Mouse (Mus musculus): ENCODE measurements around the gene Gda. TPM values are rescaled to one million over a fixed set of nuclear protein-coding genes. Genes with fewer than 3 reads are reported as not detected.

Gda gene
- total and polyA plus RNA-seq, 3 experiments = not detected

DNA sequence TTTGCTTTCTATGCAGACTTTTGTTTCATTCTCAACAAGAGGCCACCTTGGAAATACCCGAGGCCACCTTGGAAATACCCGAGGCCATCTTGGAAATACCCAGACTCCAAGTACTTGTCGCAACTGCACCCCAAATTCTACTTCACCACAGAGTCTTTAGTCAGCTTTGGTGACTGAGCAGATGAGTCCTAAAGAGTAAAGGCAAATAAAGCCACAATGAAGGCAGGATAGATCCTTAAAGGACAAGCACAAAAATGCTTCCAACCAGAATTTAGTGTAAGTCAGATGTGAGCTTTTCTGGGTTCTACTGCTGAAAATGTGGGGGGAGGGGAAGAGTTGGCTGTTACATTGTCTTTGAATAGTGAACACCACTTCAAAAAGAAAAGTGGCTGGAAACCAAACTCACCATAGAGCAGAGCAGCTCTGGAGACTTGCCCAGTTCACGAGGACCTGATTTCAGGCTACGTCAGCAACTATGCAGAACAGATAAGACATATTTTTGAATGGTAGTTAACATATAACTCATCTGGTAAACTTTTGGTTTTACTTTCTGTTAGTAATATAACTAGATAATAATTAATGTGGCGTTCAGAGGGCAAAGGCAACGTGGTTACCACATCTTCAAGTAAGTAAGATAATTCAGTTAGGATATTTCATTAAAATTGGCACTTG lies 34.5 kb upstream of the Gda start (continued):
- TF ChIP-seq POLR2AphosphoS2 (IDR thresholded peaks at IDR 0.05; ENCODE audit: low read depth, low read length) (no peak; the same call in 1 of the 2 replicates), IRF4 (IDR thresholded peaks at IDR 0.05; ENCODE audit: low read depth, low read length) (peak; percentile 50; the same call in 1 of the 2 replicates), HCFC1 (IDR thresholded peaks at IDR 0.05; ENCODE audit: low read depth, low read length) (no peak; the same call in 1 of the 2 replicates), SMC3 (IDR thresholded peaks at IDR 0.05; ENCODE audit: low read depth, low read length) (no peak), CHD2 (IDR thresholded peaks at IDR 0.05; ENCODE audit: low read length) (peak; percentile 84), POLR2A (IDR thresholded peaks at IDR 0.05; ENCODE audit: low read depth, low read length) (peak; percentile 45; the same call in 1 of the 2 replicates), UBTF (IDR thresholded peaks at IDR 0.05; ENCODE audit: low read depth, low read length) (no peak), MXI1 (IDR thresholded peaks at IDR 0.05; ENCODE audit: low read depth, low read length) (no peak), MEF2A (IDR thresholded peaks at IDR 0.05; ENCODE audit: borderline replicate concordance, low read depth, low read length) (no peak), CHD1 (IDR thresholded peaks at IDR 0.05; ENCODE audit: low read depth, low read length) (no peak), USF1 (IDR thresholded peaks at IDR 0.05; ENCODE audit: low read depth, low read length) (no peak), ELF1 (IDR thresholded peaks at IDR 0.05; ENCODE audit: low read depth, low read length) (no peak; the same call in 1 of the 2 replicates), NRF1 (IDR thresholded peaks at IDR 0.05; ENCODE audit: low read depth, low read length) (no peak)

DNA sequence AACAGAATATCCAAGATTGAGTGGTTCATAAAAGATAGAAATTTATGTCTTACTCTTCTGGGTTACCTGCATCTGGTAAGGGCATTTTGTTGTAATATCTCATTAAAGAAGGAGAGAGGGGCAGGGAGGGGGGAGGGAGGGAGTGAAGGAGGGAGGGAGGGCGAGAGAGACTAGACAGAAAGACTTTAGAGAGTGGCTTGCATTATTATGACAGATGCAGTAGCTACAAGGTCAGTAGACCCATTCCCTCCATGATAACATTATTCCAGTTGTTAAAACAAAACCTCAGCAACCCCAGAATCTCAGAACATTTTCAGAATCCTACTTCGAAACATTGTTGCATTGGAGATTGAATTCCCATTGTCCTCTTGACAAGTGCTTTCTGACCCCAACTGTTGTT lies 33.9 kb upstream of the Gda start:
- in situ Hi-C loops (cut with MboI; ENCODE audit: low pct_ligation_motif_present, low pct_unique_long_range_greater_than_20kb, low sequenced_read_pairs) = loop anchor here (10.0 kb wide), 1 partner anchor 132 kb away; no protein-coding TSS in a partner anchor
- Histone ChIP-seq H3K36me3 (replicated peaks in 1 of 2; ENCODE audit: control insufficient read depth in 1 of 2, insufficient read depth in 1 of 2, low read length in 1 of 2) (no peaks in the 10 kb centered on the region), H3K79me2 (replicated peaks; ENCODE audit: control insufficient read depth, extremely low read depth, insufficient read depth, poor library complexity, severe bottlenecking) (no peaks in the 10 kb centered on the region), H3K4me1 (ENCODE audit: control insufficient read depth in 1 of 2, insufficient read depth in 2 of 2) (peaks cover 10 to 35% of the 10 kb centered on the region in 2 experiments), H3K9me3 (replicated peaks; ENCODE audit: low read length) (no peaks in the 10 kb centered on the region), H3K9ac (ENCODE audit: insufficient read depth, low read depth) (peak overlapping the region; percentile 86), H3K27me3 (replicated peaks) (no peaks in the 10 kb centered on the region), H3K4me3 (replicated peaks in 1 of 3; ENCODE audit: low read depth in 2 of 3, low read length in 2 of 3, poor library complexity in 1 of 3) (peak overlapping the region; percentile 41 to 48 (median 42)), H3K4me2 (ENCODE audit: insufficient read depth, low read depth, poor library complexity, severe bottlenecking) (peak overlapping the region; percentile 84), H3K27ac (ENCODE audit: insufficient read depth, low read depth) (peak overlapping the region; percentile 100)
- TF ChIP-seq MXI1 (IDR thresholded peaks at IDR 0.05; ENCODE audit: low read depth, low read length) (no peak), RCOR1 (conservative IDR thresholded peaks at IDR 0.05; ENCODE audit: low read depth, low read length) (no peak), POLR2AphosphoS2 (IDR thresholded peaks at IDR 0.05; ENCODE audit: low read depth, low read length) (no peak), GABPA (IDR thresholded peaks at IDR 0.05; ENCODE audit: insufficient replicate concordance, low read depth, low read length) (no peak), MAFK (IDR thresholded peaks at IDR 0.05; ENCODE audit: insufficient replicate concordance, low read length) (peak; percentile 25; the same call in 1 of the 2 replicates), ZMIZ1 (IDR thresholded peaks at IDR 0.05; ENCODE audit: low read depth, low read length) (no peak), MAZ (IDR thresholded peaks at IDR 0.05; ENCODE audit: low read depth, low read length) (peak; percentile 97), HCFC1 (IDR thresholded peaks at IDR 0.05; ENCODE audit: low read depth, low read length) (peak; percentile 41; the same call in 1 of the 2 replicates), TBP (conservative IDR thresholded peaks at IDR 0.05; ENCODE audit: low read depth, low read length) (peak; percentile 62; the same call in 1 of the 2 replicates), NELFE (IDR thresholded peaks at IDR 0.05; ENCODE audit: low read depth, low read length) (0 out of 2 replicates have a peak, but pooled peaks have one; percentile 49), MYC (IDR thresholded peaks at IDR 0.05; ENCODE audit: low read depth, low read length) (no peak; the same call in 1 of the 2 replicates), ZNF384 (IDR thresholded peaks at IDR 0.05; ENCODE audit: low read depth, low read length) (no peak), ZC3H11A (IDR thresholded peaks at IDR 0.05; ENCODE audit: low read depth, low read length) (no peak), NRF1 (IDR thresholded peaks at IDR 0.05; ENCODE audit: low read depth, low read length) (no peak), MEF2A (IDR thresholded peaks at IDR 0.05; ENCODE audit: borderline replicate concordance, low read depth, low read length) (peak; percentile 25; the same call in 1 of the 2 replicates)
- DNase-seq (ENCODE audit: extremely low read depth) = no peak
- dilution Hi-C loops (cut with MboI; ENCODE audit: extremely low pct_ligation_motif_present, extremely low pct_unique_long_range_greater_than_20kb, low sequenced_read_pairs) = no loop called here

All from CH12.LX (cell line).